Mouse (Mus musculus) embryo, embryonic 9.5 days (tissue): ENCODE results near the gene Zbp1.

Experiments
- DNase-seq: peaks from one replicate; pipeline ENCODE4 v3.0.0-alpha.2; 2017; ENCODE audit errors: extremely low spot score

The Zbp1 gene

GRCm38 (mm10) chr2:173216840-173217239 is 1.9 kb downstream of the Zbp1 start:
- DNase-seq = no peak

- DNase-seq = no peak
Measured at GRCm38 (mm10) chr2:173212227-173212626, 6.5 kb downstream of the Zbp1 start.

GRCm38 (mm10) chr2:173209091-173209815 is 9.5 kb downstream of the Zbp1 start:
- DNase-seq = no peak

- DNase-seq = no peak
Measured at GRCm38 (mm10) chr2:173207051-173207450, 11.7 kb downstream of the Zbp1 start.

- no peak for DNase-seq
Measured at GRCm38 (mm10) chr2:173205563-173206099, 13.1 kb downstream of the Zbp1 start.

- DNase-seq = no peak
Measured at GRCm38 (mm10) chr2:173204671-173205070, 14.1 kb downstream of the Zbp1 start.

GRCm38 (mm10) chr2:173203726-173204125 is 15.0 kb downstream of the Zbp1 start:
- no peak for DNase-seq

GRCm38 (mm10) chr2:173202924-173203689 is 15.6 kb downstream of the Zbp1 start:
- no peak for DNase-seq

GRCm38 (mm10) chr2:173194796-173195195 is 23.9 kb downstream of the Zbp1 start:
- DNase-seq = no peak

GRCm38 (mm10) chr2:173187182-173187855 is 31.4 kb downstream of the Zbp1 start:
- DNase-seq = no peak

- DNase-seq = peak; percentile 84
Measured at GRCm38 (mm10) chr2:173186047-173186943, 32.4 kb downstream of the Zbp1 start.

- no peak for DNase-seq
Measured at GRCm38 (mm10) chr2:173185282-173185681, 33.4 kb downstream of the Zbp1 start.

GRCm38 (mm10) chr2:173184475-173185080 is 34.1 kb downstream of the Zbp1 start:
- DNase-seq = no peak

GRCm38 (mm10) chr2:173183836-173184460 is 34.8 kb downstream of the Zbp1 start:
- DNase-seq = peak; percentile 74

- no peak for DNase-seq
Measured at GRCm38 (mm10) chr2:173183311-173183710, 35.4 kb downstream of the Zbp1 start.

- DNase-seq = no peak
Measured at GRCm38 (mm10) chr2:173182796-173183195, 35.9 kb downstream of the Zbp1 start.

- no peak for DNase-seq
Measured at GRCm38 (mm10) chr2:173181901-173182300, 36.8 kb downstream of the Zbp1 start.

GRCm38 (mm10) chr2:173181486-173181885 is 37.2 kb downstream of the Zbp1 start:
- no peak for DNase-seq

- no peak for DNase-seq
Measured at GRCm38 (mm10) chr2:173180721-173181388, 37.9 kb downstream of the Zbp1 start.

- no peak for DNase-seq
Measured at GRCm38 (mm10) chr2:173180026-173180425, 38.7 kb downstream of the Zbp1 start.
